Mouse (Mus musculus) CH12.LX (cell line): Measurements from ENCODE around the gene Zfyve27. TPM values are rescaled to one million over a fixed set of nuclear protein-coding genes. Genes with fewer than 3 reads are reported as not detected.

Experiments
- DNase-seq: peaks from one replicate; pipeline ENCODE4 v3.0.0-alpha.2; 2013; ENCODE audit errors: extremely low read depth
- H3K27ac ChIP-seq: 2 replicates; pipeline ENCODE4 v1.5.1; 2012; ENCODE audit warnings: low read depth, mild to moderate bottlenecking, control low read depth, moderate library complexity; ENCODE audit not compliant: insufficient read depth
- H3K27me3 ChIP-seq: replicated peaks from 2 replicates; pipeline ENCODE3; 2012; ENCODE audit warnings: inconsistent platforms
- H3K36me3 ChIP-seq, 2 experiments: replicated peaks in 1 of 2; 2 replicates each; pipeline versions ENCODE3 to v1.6.1; 2012; ENCODE audit warnings: inconsistent platforms in 1 of 2, low read length in 1 of 2, mild to moderate bottlenecking in 1 of 2, mixed read lengths in 1 of 2, moderate library complexity in 1 of 2; ENCODE audit not compliant: control insufficient read depth in 1 of 2, insufficient read depth in 1 of 2
- H3K4me1 ChIP-seq, 2 experiments: 2 replicates each; pipeline ENCODE4 v1.6.1; 2012; ENCODE audit warnings: inconsistent platforms in 1 of 2, moderate library complexity in 1 of 2; ENCODE audit not compliant: insufficient read depth in 2 of 2, control insufficient read depth in 1 of 2
- H3K4me2 ChIP-seq: 2 replicates; pipeline ENCODE4 v1.6.1; 2012; ENCODE audit warnings: low read depth, mild to moderate bottlenecking, control low read depth; ENCODE audit not compliant: poor library complexity, insufficient read depth, severe bottlenecking
- H3K4me3 ChIP-seq, 3 experiments: fragments of 150-350 bp in 1 of 3; sonication (generic) in 1 of 3; replicated peaks in 1 of 3; 2 replicates each; pipeline versions ENCODE3 to v1.5.1; 2011 to 2012; ENCODE audit warnings: low read depth in 2 of 3, low read length in 2 of 3, mild to moderate bottlenecking in 2 of 3, moderate library complexity in 2 of 3, control low read depth in 1 of 3, improper control_type of control experiment in 1 of 3, inconsistent platforms in 1 of 3, mixed read lengths in 1 of 3; ENCODE audit not compliant: poor library complexity in 1 of 3
- H3K79me2 ChIP-seq: replicated peaks from 2 replicates; pipeline ENCODE4 v1.6.1; 2012; ENCODE audit warnings: mild to moderate bottlenecking, moderate library complexity; ENCODE audit not compliant: control insufficient read depth, poor library complexity, insufficient read depth, severe bottlenecking; ENCODE audit errors: extremely low read depth
- H3K9ac ChIP-seq: 2 replicates; pipeline ENCODE4 v1.6.1; 2012; ENCODE audit warnings: low read depth, mild to moderate bottlenecking, control low read depth, moderate library complexity; ENCODE audit not compliant: insufficient read depth
- H3K9me3 ChIP-seq: replicated peaks from 2 replicates; pipeline ENCODE3; 2012; ENCODE audit warnings: low read length, inconsistent platforms, mixed read lengths
- BHLHE40 ChIP-seq: IDR thresholded peaks from 2 replicates; pipeline ENCODE4 v1.6.1; 2011; ENCODE audit warnings: mild to moderate bottlenecking, low read depth, low read length, improper control_type of control experiment
- CTCF ChIP-seq, 2 experiments: IDR thresholded peaks in 1 of 2; conservative IDR thresholded peaks in 1 of 2; 2 replicates each; pipeline ENCODE4 v1.5.1; 2011 to 2012; ENCODE audit warnings: low read depth in 2 of 2, low read length in 2 of 2, improper control_type of control experiment in 1 of 2, inconsistent platforms in 1 of 2, mild to moderate bottlenecking in 1 of 2, moderate library complexity in 1 of 2
- E2F4 ChIP-seq: IDR thresholded peaks from 2 replicates; pipeline ENCODE4 v1.6.1; 2011; ENCODE audit warnings: low read depth, low read length, improper control_type of control experiment; ENCODE audit not compliant: insufficient replicate concordance
- ETS1 ChIP-seq: conservative IDR thresholded peaks from 2 replicates; pipeline ENCODE4 v1.6.1; 2012; ENCODE audit warnings: low read depth, mild to moderate bottlenecking, inconsistent platforms, low read length, improper control_type of control experiment, moderate library complexity
- GABPA ChIP-seq: IDR thresholded peaks from 2 replicates; pipeline ENCODE4 v1.6.1; 2012; ENCODE audit warnings: low read depth, low read length, improper control_type of control experiment, inconsistent platforms; ENCODE audit not compliant: insufficient replicate concordance
- HCFC1 ChIP-seq: IDR thresholded peaks from 2 replicates; pipeline ENCODE4 v1.6.1; 2012; ENCODE audit warnings: low read depth, mild to moderate bottlenecking, inconsistent platforms, low read length, improper control_type of control experiment
- JUN ChIP-seq: IDR thresholded peaks from 2 replicates; pipeline ENCODE4 v1.6.1; 2011; ENCODE audit warnings: low read depth, mild to moderate bottlenecking, low read length, improper control_type of control experiment, moderate library complexity; ENCODE audit not compliant: insufficient read depth
- KAT2A ChIP-seq: IDR thresholded peaks from 2 replicates; pipeline ENCODE4 v1.6.1; 2012; ENCODE audit warnings: low read length, improper control_type of control experiment, inconsistent platforms; ENCODE audit not compliant: insufficient replicate concordance
- MAFK ChIP-seq: IDR thresholded peaks from 2 replicates; pipeline ENCODE4 v1.6.1; 2011; ENCODE audit warnings: low read length, improper control_type of control experiment; ENCODE audit not compliant: insufficient replicate concordance
- MAX ChIP-seq: IDR thresholded peaks from 2 replicates; pipeline ENCODE4 v1.6.1; 2011; ENCODE audit warnings: low read length, improper control_type of control experiment
- MAZ ChIP-seq: IDR thresholded peaks from 2 replicates; pipeline ENCODE4 v1.6.1; 2012; ENCODE audit warnings: low read depth, mild to moderate bottlenecking, inconsistent platforms, low read length, improper control_type of control experiment, moderate library complexity
- MEF2A ChIP-seq: IDR thresholded peaks from 2 replicates; pipeline ENCODE4 v1.6.1; 2014; ENCODE audit warnings: low read depth, mild to moderate bottlenecking, inconsistent platforms, low read length, improper control_type of control experiment, borderline replicate concordance
- MXI1 ChIP-seq: IDR thresholded peaks from 2 replicates; pipeline ENCODE4 v1.6.1; 2011; ENCODE audit warnings: mild to moderate bottlenecking, low read depth, low read length, improper control_type of control experiment
- MYC ChIP-seq: IDR thresholded peaks from 2 replicates; pipeline ENCODE4 v1.6.1; 2011; ENCODE audit warnings: low read depth, mild to moderate bottlenecking, improper control_type of control experiment, low read length
- NELFE ChIP-seq: IDR thresholded peaks from 2 replicates; pipeline ENCODE4 v1.6.1; 2011; ENCODE audit warnings: low read depth, low read length, improper control_type of control experiment
- NRF1 ChIP-seq: IDR thresholded peaks from 2 replicates; pipeline ENCODE4 v1.6.1; 2014; ENCODE audit warnings: low read depth, mild to moderate bottlenecking, inconsistent platforms, low read length, improper control_type of control experiment, moderate library complexity
- PAX5 ChIP-seq: IDR thresholded peaks from 2 replicates; pipeline ENCODE4 v1.6.1; 2012; ENCODE audit warnings: low read length, inconsistent platforms, mixed read lengths
- POLR2A ChIP-seq: IDR thresholded peaks from 2 replicates; pipeline ENCODE4 v1.6.1; 2011; ENCODE audit warnings: low read depth, mild to moderate bottlenecking, improper control_type of control experiment, low read length
- POLR2AphosphoS2 ChIP-seq: IDR thresholded peaks from 2 replicates; pipeline ENCODE4 v1.6.1; 2011; ENCODE audit warnings: low read depth, low read length, improper control_type of control experiment
- RAD21 ChIP-seq: IDR thresholded peaks from 2 replicates; pipeline ENCODE4 v1.6.1; 2011; ENCODE audit warnings: low read depth, mild to moderate bottlenecking, low read length, improper control_type of control experiment, moderate library complexity
- SIN3A ChIP-seq: IDR thresholded peaks from 2 replicates; pipeline ENCODE4 v1.6.1; 2012; ENCODE audit warnings: low read length, improper control_type of control experiment, inconsistent platforms
- SMC3 ChIP-seq: IDR thresholded peaks from 2 replicates; pipeline ENCODE4 v1.6.1; 2011; ENCODE audit warnings: low read depth, low read length, improper control_type of control experiment
- TBP ChIP-seq: conservative IDR thresholded peaks from 2 replicates; pipeline ENCODE4 v1.6.1; 2011; ENCODE audit warnings: low read depth, low read length, improper control_type of control experiment
- UBTF ChIP-seq: IDR thresholded peaks from 2 replicates; pipeline ENCODE4 v1.6.1; 2012; ENCODE audit warnings: low read depth, mild to moderate bottlenecking, inconsistent platforms, low read length, improper control_type of control experiment, moderate library complexity
- USF1 ChIP-seq: IDR thresholded peaks from 2 replicates; pipeline ENCODE4 v1.6.1; 2014; ENCODE audit warnings: low read depth, mild to moderate bottlenecking, inconsistent platforms, low read length, improper control_type of control experiment
- USF2 ChIP-seq: conservative IDR thresholded peaks from 2 replicates; pipeline ENCODE4 v1.6.1; 2011; ENCODE audit warnings: low read depth, low read length, improper control_type of control experiment
- ZMIZ1 ChIP-seq: IDR thresholded peaks from 2 replicates; pipeline ENCODE4 v1.6.1; 2012; ENCODE audit warnings: low read depth, mild to moderate bottlenecking, inconsistent platforms, low read length, improper control_type of control experiment
- ZNF384 ChIP-seq: IDR thresholded peaks from 2 replicates; pipeline ENCODE4 v1.6.1; 2012; ENCODE audit warnings: low read depth, low read length, improper control_type of control experiment, inconsistent platforms
- dilution Hi-C: fragments of 300-500 bp; cut with MboI; formaldehyde crosslinking; loops from 2 replicates; pipeline ENCODE4 v1.14.3; 2020; ENCODE audit warnings: low sequenced_read_pairs; ENCODE audit not compliant: extremely low pct_unique_long_range_greater_than_20kb, extremely low pct_ligation_motif_present
- in situ Hi-C: fragments of 300-500 bp; cut with MboI; formaldehyde crosslinking; loops from 3 replicates; pipeline ENCODE4 v1.14.3; 2019; ENCODE audit warnings: low sequenced_read_pairs, low pct_ligation_motif_present, low pct_unique_long_range_greater_than_20kb, mixed read lengths
- polyA plus RNA-seq: library from polyadenylated mRNA; unstranded; fragments of >175 nt; gene quantifications from 2 replicates; pipeline ENCODE4 v1.2.1, GENCODE M21; 2012; ENCODE audit warnings: low read depth; ENCODE audit not compliant: insufficient read length
- total RNA-seq, 2 experiments: library from RNA; depleted of rRNA; stranded (reverse); fragments of 300-350 nt in 1 of 2; fragments of >200 nt in 1 of 2; gene quantifications; 2 replicates each; pipeline ENCODE4 v1.2.3; 2012 to 2014

The Zfyve27 gene
- total and polyA plus RNA-seq, 3 experiments: 11.4 to 19.2 (median 16.2) TPM

DNA sequence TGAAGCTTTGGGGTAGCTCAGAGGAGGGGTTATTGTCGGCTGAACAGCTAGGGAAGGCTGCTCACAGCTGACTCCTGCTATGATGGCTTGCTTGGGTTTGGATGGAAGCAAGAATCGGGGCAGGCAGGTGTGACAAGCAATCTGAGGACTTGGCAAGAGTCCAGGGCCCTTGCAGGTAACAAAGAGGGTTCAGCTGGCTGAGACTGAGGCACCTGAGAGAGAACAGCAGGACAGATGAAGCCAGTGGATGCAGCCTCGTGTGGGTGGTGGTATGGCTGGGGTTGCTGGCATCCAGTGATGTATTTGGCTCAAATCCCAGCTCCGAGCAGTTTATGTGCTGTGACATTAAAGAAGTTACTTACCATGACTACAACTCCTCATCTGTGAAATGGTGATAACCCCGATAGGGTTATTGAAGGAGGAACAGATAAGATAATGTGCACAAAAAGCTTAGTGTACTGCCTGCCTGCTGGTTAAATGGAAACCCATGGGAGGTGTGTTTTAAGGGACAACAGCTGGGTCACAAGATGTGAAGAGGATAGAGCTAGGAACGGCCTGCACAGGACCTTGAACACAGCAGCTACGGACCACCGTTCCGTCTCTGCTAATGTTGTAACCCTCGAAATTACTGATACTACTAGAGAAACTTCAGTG is 5.7 kb downstream of the Zfyve27 start:
- peaks cover 13% of the 10 kb centered on the region for H3K79me2 ChIP-seq
- no peak overlapping the region for H3K9ac ChIP-seq
- in situ Hi-C loops: no loop called here
- no peak overlapping the region for H3K27ac ChIP-seq
- H3K36me3 ChIP-seq: peaks cover 0 to 12% of the 10 kb centered on the region in 2 experiments
- no peak overlapping the region for H3K4me2 ChIP-seq
- dilution Hi-C loops: no loop called here
- TF ChIP-seq ZMIZ1 (no peak), GABPA (no peak), KAT2A (no peak), SMC3 (no peak), PAX5 (no peak), JUN (no peak), MXI1 (no peak), MAX (no peak), ETS1 (no peak), ZNF384 (no peak), MYC (no peak), RAD21 (no peak), NELFE (no peak), BHLHE40 (no peak), POLR2AphosphoS2 (no peak)
- H3K9me3 ChIP-seq: no peaks in the 10 kb centered on the region
- H3K27me3 ChIP-seq: peaks cover 27% of the 10 kb centered on the region
- no peak overlapping the region for H3K4me3 ChIP-seq
- no peak for DNase-seq
- H3K4me1 ChIP-seq: peaks cover 11 to 25% of the 10 kb centered on the region in 2 experiments

DNA sequence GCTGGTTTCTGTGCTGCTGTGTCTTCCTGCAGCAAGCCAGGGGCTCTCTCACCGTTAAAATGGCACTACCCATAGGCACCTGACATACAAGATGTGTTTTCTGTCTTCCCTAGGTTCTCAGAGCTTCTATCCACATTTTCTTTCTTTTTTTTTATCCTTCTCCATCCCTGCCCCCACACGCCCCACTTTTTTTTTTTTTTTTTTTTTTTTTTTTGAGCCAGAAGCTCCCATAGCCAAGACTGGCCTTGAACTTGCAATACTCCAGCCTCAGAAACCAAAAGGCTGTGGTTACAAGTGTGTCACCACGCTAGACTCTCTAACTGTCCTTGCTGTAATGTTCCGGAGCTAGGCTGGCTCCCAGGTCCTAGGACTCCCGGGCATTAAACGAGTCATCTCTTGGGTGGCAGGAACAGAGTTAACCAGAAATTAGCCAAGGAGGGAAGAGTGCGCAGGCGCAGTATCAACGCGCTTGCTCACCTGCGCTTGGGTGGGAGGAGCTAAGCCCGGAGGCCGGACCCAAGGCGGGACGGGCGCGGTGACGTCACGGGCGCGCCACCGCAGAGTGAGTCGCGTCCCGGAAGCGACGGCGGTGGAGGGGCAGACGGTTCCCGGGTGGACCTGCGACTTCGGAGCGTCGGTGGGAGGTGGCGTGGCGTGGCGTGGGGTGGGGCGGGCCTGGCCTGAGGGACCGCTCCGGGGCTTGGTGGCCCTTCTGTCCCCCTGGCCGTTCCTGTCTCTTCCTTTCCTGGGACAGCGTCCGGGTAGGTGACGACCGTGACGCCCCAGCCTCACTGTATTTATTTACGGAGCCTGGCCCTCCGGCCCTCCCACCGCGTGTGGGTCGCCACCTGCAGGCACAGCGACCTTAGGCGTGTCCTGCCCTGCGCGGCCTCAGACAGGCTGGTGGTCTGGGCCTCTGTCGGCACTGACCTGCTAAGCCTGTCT is 6.5 kb downstream of the Zfyve27 start:
- Histone ChIP-seq H3K27me3 (peaks cover 27% of the 10 kb centered on the region), H3K36me3 (peaks cover 0 to 17% of the 10 kb centered on the region in 2 experiments), H3K79me2 (peaks cover 13% of the 10 kb centered on the region), H3K4me3 (peak overlapping the region; percentile 71 to 94 (median 83)), H3K9me3 (no peaks in the 10 kb centered on the region), H3K4me1 (peaks cover 6 to 25% of the 10 kb centered on the region in 2 experiments), H3K9ac (peak overlapping the region; percentile 80), H3K27ac (no peak overlapping the region), H3K4me2 (peak overlapping the region; percentile 87)
- dilution Hi-C loops: no loop called here
- in situ Hi-C loops: no loop called here
- peak; percentile 95 for DNase-seq
- TF ChIP-seq NELFE (peak; percentile 87), E2F4 (0 out of 2 replicates have a peak, but pooled peaks have one; percentile 35), ZNF384 (peak; percentile 81), BHLHE40 (no peak), SMC3 (no peak), GABPA (no peak), TBP (0 out of 2 replicates have a peak, but pooled peaks have one; percentile 19), CTCF (conservative IDR thresholded peaks at IDR 0.05 in 1 of 2, IDR thresholded peaks at IDR 0.05 in 1 of 2; ENCODE audit: low read depth in 2 of 2, low read length in 2 of 2) (peak in 1 of 2 experiments; percentile 15; a peak in 2 of 4 replicates), MEF2A (0 out of 2 replicates have a peak, but pooled peaks have one; percentile 34), POLR2AphosphoS2 (no peak), NRF1 (peak; percentile 88), MAZ (no peak), UBTF (no peak), HCFC1 (peak; percentile 81), SIN3A (peak; percentile 90), USF2 (no peak), MAFK (no peak), USF1 (no peak), MAX (no peak), KAT2A (0 out of 2 replicates have a peak, but pooled peaks have one; percentile 41), POLR2A (peak; percentile 83)
